Mouse (Mus musculus) fibroblast of lung, adult 2 months (primary cell): Measurements from ENCODE around the gene Tmed1.
"Not testable (repeated sequence)": the region's sequence is repeated elsewhere in the genome, so short reads cannot be mapped to it uniquely, and the experiment has no call there.

Experiments
- DNase-seq: peaks from one replicate; pipeline ENCODE4 v3.0.0-alpha.2; 2011; ENCODE audit warnings: low read depth

Gene Tmed1

DNA sequence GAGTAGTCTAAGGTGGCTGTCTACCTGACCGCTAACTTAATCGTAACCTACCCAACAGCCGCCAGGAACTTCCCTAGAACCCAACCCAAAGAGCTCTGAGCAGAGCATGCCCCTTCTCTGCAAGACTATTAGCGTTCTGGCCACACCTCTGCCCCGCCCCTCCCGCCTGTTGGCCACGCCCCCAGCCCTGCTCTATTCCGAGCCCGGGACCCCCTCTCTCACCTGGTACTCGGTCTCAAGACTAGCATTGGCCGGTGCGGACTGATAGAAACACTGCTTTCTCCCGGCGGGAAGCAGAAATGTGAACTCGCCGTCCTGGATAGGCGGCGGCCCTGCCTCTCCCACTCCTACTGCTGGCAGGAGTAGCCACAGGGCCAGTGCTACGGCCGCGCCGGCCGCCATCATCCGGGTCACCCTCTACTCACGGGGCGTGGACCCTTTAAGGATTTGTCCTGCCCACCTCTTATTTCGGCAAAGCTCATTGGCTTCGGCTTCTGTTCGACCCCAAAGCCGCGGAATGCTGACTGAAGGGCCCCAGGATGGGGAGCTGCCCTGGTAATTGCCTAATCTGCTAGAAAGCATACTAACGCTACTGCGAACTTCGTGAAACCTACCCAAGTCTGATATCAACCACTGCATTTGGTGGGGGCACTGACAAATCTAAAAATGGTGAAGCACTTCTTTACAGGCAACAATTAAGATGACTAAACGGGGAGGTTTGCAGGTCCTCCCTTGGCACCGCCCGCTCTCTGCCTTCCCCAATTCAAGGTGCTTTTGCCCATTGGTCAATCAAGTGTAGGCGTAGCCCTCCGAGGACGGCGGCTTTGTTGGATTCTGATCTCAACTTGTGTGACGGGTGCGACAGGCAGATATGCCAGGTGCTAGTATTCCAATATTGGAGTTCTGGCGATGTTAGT is at the start of gene Tmed1:
Gene Tmed1 (minus strand): TSS at position 481 of the 917 bp plus-strand sequence.
- DNase-seq, result peak; percentile 96

DNA sequence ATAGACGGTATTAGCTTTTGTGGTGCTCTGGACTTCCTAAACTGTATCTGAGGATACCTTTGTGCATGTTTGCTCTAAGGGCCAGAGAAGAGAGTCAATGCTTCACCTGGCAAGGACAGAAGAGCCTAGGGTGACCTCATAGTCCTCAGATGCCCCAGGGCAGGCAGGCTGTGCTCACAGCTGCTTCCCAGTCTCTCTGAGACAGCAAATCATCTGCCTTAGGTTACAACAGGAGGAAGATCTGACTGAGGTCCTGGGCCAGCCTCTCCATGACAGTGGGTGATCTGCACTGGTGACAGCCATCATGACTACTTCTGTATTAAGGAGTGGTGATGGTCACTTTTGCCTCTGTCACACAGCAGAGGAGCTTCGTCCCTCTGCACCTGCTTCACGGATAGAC is 49.1 kb upstream of the Tmed1 start:
- DNase-seq, result no peak

DNA sequence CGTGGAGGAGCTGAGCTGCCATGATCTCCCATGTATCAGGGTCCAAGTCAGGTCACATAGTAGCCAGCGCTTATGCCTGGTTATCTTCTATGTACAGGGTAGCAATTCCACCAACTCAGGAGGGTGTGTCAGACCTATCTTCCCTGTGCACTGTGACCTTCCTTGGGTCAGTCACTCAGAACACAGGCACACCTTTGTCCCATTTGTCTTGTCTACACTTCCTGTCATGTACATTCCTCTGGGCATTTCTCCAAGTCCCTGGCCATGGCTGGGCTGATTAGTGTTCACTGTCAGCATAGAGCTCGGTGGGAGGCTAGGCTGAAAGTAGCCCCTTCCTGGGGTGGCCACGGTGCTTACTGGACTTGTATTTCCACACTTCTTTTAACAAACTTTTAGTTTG is 48.3 kb upstream of the Tmed1 start:
- DNase-seq, result no peak

DNA sequence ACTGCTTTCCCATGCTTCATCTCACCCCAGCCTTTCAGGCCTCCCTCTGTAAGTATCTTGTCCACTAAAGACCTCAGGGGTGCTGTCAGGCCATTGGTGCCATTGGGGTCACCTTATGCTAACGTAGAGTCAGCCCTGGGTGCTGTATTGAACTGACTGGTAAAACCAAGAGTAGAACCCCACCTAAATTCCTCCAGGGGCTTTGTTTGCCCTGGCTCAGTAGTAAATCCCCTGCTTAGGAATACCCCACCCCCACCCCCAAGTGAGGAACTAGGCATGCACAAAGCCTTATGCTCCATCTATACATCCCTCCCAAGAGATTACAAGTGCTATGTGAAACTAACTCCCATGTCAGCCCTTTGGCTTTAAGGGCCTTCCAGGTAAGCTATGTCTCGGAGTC is 47.5 kb upstream of the Tmed1 start:
- no peak for DNase-seq

DNA sequence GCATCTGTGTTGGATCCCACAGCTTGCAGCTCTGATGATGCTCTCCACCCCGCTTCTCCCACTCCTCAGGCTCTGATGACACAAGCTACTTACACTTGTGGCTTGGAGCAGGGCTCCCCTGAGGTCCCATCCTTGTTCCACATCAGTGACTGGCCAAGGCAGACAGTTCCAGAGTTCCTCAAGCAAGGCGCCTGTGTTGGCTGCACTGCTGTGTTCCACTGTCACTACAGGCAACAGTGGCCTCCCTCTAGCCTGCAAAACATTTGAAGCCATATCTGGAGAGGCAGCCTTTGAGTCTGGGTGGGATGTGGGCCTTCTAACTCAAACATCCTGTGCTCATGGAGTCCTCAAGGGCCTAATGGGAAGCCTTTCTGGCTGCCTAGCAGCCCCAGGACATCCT is 46.9 kb upstream of the Tmed1 start:
- DNase-seq, result no peak

DNA sequence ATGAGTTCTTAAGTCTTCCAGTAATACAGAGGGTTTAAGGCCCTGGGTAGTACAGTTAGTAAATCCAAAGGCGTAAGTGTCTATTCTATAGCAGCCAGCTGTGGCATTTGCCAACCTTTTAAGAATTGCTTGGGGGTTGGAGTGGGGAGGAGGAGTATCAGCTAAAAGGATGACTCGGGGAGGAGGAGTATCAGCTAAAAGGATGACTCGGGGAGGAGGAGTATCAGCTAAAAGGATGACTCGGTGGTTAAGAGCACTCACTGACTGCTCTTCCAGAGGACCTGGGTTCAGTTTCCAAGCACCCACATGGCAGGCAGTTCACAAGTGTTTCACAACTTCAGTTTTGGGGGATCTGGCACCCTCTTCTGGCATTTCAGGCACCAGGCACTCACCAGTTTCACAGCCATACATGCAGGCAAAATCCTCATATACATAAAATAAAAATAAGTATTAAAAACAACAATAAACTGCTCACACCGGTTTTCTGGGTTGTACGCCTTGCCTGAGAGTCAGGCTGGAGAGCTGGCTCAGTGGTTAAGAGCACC is 45.2 kb upstream of the Tmed1 start:
- no peak for DNase-seq

DNA sequence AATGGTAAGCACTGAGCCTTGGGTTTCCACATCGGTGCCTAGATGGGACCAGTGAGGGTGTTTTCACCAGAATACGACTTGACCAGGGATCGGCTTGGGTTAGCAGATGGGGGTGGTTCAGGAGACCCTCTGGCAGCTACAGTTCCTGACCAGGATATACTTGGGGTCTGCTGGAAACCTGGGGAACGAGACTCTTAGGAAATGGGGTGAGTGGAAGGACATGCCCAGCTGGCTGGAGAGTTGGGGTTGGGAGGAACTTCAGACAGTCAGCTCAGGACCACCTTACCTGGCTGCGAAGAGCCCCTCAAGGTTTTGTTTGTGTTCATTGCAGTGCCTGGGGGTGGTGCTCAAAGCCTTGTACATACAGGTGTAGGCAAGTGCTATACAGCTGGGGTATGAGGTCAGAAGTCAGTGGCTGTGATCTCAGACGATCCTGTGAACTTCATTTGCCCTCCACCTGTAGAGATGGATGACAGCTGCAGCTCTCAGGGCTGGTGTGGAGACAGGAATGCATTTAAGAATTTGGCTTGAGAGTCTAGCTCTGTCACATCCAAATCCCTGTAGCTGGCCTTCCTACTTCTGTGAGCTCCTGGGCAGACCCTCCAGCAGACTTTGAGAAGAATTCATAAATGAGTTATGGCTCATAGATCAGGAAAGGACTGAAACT is 43.7 kb upstream of the Tmed1 start:
- DNase-seq, result no peak

DNA sequence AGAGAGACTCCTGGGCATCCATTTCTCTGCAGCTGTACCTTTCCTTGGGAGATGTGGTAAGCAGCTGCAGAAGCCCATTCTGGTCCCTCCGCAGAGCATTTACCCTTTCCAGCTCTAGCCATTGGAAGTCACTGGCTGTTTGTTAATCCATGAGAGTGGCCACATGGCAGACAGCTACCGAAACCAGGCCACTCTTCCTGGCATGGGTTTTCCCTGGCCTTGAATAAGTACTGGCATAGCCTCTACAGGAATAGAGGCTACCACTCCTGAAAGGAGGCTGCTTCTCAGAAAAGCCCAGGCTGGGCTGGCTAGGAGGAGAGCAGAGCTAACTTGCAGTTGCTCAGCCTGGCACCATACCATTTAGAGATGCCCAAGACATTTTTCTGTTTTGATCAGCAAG is 41.0 kb upstream of the Tmed1 start:
- no peak for DNase-seq

DNA sequence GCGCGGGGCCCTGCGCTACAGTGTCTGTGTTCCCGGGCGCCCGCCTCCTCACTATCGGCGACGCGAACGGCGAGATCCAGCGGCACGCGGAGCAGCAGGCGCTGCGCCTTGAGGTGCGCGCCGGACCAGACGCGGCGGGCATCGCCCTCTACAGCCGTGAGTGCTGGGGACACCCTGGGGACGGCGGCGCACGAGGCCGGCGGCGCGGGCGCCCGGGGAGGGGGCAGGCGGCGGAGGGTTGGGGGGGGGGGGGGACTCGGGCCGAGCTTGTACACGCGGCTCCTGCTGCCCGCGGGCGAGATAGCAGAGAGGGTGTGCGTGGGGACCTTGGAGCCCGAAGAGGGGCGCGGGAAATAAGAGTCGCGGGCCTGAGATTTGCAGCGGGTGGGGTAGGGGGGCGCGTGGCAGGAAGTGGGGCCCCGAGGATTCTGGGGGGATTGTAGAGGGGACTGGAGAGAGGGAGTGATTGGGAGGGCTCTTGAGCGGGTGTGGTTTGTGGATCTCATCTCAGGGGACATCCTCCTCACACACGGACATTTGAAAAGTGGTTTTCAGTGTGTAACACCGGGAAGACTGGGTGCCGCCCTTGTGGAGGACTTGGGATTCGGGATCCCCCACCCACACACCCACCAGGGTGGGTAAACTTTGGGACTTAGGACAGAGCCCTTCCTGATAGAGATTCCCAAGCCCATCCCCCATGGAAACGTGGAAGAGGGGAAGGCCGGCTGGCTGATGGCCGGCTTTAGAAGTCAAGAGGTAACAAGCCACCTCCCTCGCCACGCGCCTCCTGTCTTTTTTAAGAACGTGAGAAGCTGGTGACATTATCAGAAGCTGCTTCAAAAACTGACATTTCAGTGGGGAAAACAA is 37.3 kb upstream of the Tmed1 start:
- DNase-seq, result no peak

DNA sequence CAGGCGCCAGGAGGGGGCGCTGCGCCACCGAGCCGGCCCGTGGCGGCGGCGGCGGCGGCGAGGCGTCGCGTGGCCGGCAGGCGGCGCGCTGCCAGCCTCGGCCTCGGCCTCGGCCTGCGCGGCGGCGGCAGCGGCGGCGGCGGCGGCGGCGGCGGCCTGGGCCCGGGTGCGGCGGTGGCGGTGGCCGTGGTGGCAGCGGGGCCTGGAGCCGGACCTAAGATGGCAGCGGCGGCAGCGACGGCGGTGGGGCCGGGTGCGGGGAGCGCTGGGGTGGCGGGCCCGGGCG is 36.7 kb upstream of the Tmed1 start, which contains the start of gene Carm1:
Gene Carm1 (plus strand): TSS at position 106 of the 286 bp plus-strand sequence.
- DNase-seq, result no peak

DNA sequence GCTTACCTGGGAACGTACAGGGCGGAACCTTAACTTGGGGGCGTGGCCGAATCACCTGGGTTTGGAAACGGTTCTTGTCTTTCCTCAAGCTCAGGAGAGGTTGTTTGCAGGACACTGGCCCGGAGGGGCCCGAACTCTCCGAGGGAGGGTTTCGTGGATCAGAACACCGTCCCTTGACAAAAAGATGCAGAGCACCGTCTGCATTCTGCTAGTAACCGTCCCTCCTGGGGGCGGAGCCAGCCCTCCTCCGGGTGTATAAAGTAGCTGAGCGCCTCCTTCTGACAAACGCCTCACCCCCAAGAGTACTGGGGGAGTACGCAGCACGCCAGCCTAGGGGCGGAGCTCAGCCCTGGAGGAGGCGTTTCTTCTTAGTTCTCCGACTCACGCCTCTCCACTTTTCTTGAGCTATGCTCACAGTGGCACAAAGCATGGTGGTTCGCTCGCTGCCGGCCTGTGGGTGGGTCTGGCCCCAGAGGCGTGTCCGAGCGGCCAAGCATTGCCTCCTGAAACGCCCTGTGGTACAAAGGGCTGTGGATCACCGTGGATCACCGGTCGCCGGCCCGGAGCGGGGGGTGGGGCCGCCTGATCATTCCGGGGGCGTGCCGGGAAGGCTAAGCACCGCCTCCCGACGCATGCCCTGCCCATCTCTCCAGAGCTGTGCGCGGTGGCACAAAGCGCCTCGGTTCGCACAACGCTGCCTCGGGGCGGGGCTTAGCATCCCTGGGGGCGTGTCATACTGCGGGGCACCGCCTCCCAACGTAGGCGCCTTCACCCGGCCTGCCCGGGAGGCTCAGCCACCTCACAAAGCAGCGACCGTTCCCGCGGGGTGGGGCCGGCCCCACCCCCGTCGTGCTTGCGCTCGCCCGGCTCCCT is 36.1 kb upstream of the Tmed1 start:
- DNase-seq, result peak; percentile 97

DNA sequence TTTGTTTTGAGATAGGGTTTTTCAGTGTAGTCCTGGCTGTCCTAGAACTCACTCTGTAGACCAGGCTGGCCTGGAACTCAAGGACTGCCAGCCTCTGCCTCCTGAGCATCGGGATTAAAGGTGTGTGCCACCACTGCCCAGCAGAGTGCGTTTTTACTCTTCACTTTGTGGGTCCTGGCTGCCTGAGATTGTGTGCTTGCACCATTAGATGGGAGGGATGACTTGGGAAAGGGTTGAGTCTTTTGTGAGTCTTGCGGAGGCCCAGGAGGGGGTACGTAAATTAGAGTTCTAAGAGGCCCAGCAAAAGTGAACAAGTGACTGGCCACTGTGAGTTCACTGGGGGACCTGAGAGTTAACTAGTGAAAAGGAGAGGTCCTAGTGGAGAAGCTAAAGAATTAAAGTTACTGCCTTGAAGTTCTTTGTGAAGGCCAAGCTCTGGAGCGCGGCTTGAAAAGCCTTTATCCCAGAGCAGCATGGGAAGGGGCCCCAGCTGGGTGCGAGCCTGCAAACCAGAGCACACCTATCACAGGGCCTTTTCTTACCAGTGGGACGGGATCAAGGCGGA is 35.4 kb upstream of the Tmed1 start:
- DNase-seq, result no peak

DNA sequence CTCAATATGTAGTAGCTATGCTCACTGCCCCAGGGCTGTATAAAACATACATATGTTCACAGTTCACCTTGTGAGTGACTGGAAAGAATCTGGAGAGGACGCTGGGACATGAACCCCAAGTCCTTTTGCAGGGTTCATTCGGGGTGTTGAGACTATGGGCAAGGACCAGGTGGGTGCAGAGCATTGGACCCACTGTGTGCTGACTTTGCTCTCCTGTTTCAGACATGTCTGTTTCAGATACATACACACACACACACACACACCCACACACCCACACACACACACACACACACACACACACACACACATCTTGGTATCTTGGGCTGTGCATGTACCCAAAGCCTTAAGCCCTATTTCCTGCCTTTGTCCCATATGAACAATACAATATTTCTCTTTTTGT is 31.9 kb upstream of the Tmed1 start:
- DNase-seq, result not testable (repeated sequence)

DNA sequence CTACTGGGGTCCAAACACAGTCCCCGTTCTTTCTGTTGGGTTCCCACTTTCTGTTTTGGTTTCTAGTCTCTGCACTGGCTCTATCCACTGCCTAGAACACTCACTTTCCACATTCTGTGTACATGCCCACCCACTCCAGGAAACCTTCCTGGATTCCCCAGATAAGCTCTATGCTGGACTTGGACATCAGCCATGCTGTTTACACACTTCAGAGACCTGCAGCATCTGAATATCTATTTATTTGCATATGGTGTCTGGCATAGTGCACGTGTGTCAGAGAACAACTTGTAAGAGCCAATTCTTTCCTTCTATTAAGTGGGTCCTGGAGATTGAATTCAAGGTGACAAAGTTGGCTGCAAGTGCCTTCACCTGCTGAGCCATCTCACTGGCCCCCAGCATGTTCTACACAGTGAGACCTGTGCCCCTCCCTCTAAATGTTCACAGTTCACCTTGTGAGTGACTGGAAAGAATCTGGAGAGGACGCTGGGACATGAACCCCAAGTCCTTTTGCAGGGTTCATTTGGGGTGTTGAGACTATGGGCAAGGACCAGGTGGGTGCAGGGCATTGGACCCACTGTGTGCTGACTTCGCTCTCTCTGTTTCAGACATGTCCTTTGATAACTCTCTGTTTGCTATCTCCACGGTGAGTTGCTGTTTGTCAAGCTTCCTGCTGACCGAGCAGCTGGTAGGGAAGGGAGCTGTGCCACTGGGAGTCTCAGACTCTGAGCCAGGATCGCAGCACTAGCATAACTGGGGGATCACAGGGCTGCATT is 30.1 kb upstream of the Tmed1 start:
- no peak for DNase-seq

DNA sequence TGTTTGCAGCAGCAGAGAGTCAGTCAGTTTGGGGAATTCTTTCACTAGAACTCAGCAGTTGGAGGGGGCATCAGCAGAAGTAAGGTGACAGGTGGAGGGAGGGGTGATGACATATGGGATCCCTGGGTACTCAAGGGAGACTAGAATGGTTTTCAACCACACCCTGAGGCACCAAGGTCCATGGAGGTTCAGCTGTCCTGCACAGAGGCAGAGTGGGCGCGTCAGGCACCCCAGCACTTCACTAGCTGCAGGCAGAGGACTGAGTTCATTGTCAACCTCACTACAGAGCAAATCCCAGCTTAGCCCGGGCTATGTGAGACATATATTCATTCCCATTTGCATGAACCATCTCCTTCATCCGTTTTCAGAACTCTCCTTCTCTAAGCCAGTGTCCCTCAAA is 27.0 kb upstream of the Tmed1 start:
- DNase-seq, result no peak

DNA sequence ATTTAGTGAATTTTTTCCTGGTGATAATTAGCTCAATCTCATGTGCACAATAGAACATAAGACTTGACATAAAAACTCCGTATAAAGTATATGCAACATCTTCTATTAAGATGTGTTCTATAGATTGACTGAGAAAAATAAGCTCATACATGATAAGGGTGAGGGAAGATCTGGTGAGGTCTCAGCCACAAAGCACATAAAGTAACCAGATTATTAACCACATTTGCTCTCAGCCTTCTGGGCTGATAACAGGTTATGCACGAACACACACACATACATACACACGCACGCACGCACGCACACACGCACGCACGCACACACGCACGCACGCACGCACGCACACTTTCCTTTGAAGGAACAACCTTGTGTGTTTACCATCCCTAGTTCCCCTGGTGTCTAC is 26.4 kb upstream of the Tmed1 start:
- DNase-seq, result no peak

DNA sequence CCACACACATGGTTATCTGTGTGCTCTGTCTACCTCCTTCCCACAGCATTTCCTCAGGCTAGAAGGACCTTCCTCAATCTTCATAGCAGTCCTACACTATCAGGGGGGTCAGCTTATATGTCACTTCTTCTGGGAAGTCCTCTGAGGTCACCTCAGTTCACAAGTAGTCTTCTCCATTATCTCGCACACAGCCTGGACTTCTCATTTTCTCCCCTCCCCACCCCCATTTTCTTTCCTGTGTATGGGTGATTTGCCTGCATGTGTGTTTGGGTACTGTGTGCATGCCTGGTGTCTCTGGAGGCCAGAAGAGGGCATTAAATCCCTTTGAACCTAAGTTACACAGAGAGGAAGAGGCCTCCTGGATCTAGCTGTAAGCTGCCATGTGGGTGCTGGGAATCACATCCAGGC is 17.9 kb upstream of the Tmed1 start:
- DNase-seq, result no peak

DNA sequence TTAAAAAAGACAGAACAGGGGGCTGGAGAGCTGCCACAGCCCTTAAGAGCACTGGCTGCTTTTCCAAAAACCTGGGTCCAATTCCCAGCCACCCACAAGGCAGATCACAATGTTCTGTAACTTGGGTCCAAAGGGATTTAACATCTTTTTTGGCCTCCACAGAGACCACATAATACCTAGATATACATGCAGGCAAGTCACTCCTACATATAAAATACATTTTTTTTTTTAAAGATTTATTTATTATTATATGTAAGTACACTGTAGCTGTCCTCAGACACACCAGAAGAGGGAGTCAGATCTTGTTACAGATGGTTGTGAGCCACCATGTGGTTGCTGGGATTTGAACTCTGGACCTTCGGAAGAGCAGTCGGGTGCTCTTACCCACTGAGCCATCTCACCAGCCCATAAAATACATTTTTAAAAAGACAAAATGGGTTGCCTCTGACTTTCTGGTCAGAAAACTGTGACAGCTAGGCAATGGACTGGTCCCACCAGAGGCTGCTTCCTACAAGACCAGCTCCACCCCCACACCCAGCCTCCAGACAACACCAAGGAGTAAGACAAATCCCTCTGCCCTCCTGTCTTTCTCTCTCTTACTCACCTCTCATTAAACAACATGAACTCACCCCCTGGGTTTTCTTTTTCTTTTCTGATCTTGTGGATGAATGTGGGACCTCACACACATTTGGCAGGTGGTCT is 17.2 kb upstream of the Tmed1 start:
- no peak for DNase-seq

DNA sequence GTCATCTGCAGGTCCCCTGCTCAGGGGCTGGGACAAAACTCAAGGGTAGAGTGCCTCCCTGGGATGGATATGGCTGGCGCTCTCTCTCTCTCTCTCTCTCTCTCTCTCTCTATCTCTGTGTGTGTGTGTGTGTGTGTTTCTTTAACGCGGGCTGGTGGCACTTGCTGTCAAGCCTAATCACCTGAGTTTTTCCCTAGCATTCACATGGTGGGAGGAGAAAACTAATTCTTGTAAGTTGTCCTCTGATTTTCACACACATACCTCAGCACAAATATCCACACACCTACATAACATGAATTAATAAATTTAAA is 16.5 kb upstream of the Tmed1 start:
- no peak for DNase-seq
